ENCODE assay signal across 9 mouse cellular contexts in genomic region chr4:136893691-136894543, GRCm38 (mm10). TPM values are rescaled to one million over a fixed set of nuclear protein-coding genes. Genes with fewer than 3 reads are reported as not detected.
DNase-seq lines count a peak whose midpoint lies in the region; ATAC-seq and TF ChIP-seq lines count a peak whose summit lies in the region.
"Had no signal": no experiment of that assay in that cellular context is flagged by ENCODE, and none has a peak within 500 bp of the region (broad histone marks: within the 10 kb centered on the region; RNA-seq: fewer than 3 reads in every experiment).

No protein-coding gene starts in this region.

- no peak overlapping the region for H3K9ac ChIP-seq in liver, embryonic 14.5 days (replicated peaks)
- no peak overlapping the region for H3K9ac ChIP-seq in embryonic facial prominence, embryonic 14.5 days (ENCODE audit: low read depth, low read length)
- no peak overlapping the region for H3K9ac ChIP-seq in kidney, embryonic 14.5 days (ENCODE audit: low read depth, low read length)
- no peak overlapping the region for H3K9ac ChIP-seq in midbrain, embryonic 12.5 days (replicated peaks)
- H3K9ac ChIP-seq: limb, embryonic 15.5 days had no signal

- no peak overlapping the region for H3K4me3 ChIP-seq in liver, embryonic 14.5 days (ENCODE audit: insufficient read depth in 1 of 2, low read depth in 2 of 2, low read length in 2 of 2)
- H3K4me3 ChIP-seq in bone marrow macrophage, adult 2 months (ENCODE audit: insufficient read depth, low read length) = no peak overlapping the region
- H3K4me3 ChIP-seq in embryonic facial prominence, embryonic 14.5 days (ENCODE audit: low read depth, low read length) = no peak overlapping the region
- H3K4me3 ChIP-seq in kidney, embryonic 14.5 days (ENCODE audit: low read length) = no peak overlapping the region
- H3K4me3 ChIP-seq in midbrain, embryonic 12.5 days = no peak overlapping the region
- H3K4me3 ChIP-seq: limb, embryonic 15.5 days had no signal

- no peaks in the 10 kb centered on the region for H3K9me3 ChIP-seq in liver, embryonic 14.5 days (ENCODE audit: control insufficient read depth, low read length)
- no peaks in the 10 kb centered on the region for H3K9me3 ChIP-seq in embryonic facial prominence, embryonic 14.5 days (ENCODE audit: control insufficient read depth, low read length)
- no peaks in the 10 kb centered on the region for H3K9me3 ChIP-seq in kidney, embryonic 14.5 days (ENCODE audit: control insufficient read depth, low read length)
- H3K9me3 ChIP-seq in midbrain, embryonic 12.5 days = no peaks in the 10 kb centered on the region
- H3K9me3 ChIP-seq: limb, embryonic 15.5 days had no signal

- H3K4me1 ChIP-seq in liver, embryonic 14.5 days (replicated peaks; ENCODE audit: control insufficient read depth in 2 of 2, insufficient read depth in 2 of 2, low read length in 1 of 2) = no peaks in the 10 kb centered on the region
- H3K4me1 ChIP-seq in bone marrow macrophage, adult 2 months (ENCODE audit: control insufficient read depth, insufficient read depth, low read length) = peaks cover 66% of the 10 kb centered on the region
- no peaks in the 10 kb centered on the region for H3K4me1 ChIP-seq in embryonic facial prominence, embryonic 14.5 days (ENCODE audit: control insufficient read depth, insufficient read depth, low read length)
- H3K4me1 ChIP-seq in kidney, embryonic 14.5 days (ENCODE audit: control insufficient read depth, insufficient read depth, low read length) = no peaks in the 10 kb centered on the region
- H3K4me1 ChIP-seq in midbrain, embryonic 12.5 days = peaks cover 12% of the 10 kb centered on the region; the same call in 1 of the 2 replicates

- TF ChIP-seq EP300 in liver, embryonic 14.5 days (IDR thresholded peaks at IDR 0.05; ENCODE audit: low read depth) = no peak

- no peak for DNase-seq in liver, embryonic 14.5 days (ENCODE audit: low read depth in 3 of 3, low spot score in 3 of 3)
- no peak for DNase-seq in liver
- peak; percentile 53 for DNase-seq in embryonic facial prominence, embryonic 14.5 days (ENCODE audit: low spot score)
- DNase-seq in lung, postnatal 4 days = no peak

- peaks cover 4% of the 10 kb centered on the region; the same call in 1 of the 2 replicates for H3K27me3 ChIP-seq in liver, embryonic 14.5 days (ENCODE audit: control insufficient read depth, insufficient read depth, low read length)
- H3K27me3 ChIP-seq in embryonic facial prominence, embryonic 14.5 days (replicated peaks; ENCODE audit: control insufficient read depth, insufficient read depth, low read length) = peaks cover 31% of the 10 kb centered on the region
- peaks cover 25% of the 10 kb centered on the region for H3K27me3 ChIP-seq in kidney, embryonic 14.5 days (ENCODE audit: control insufficient read depth, insufficient read depth, low read length)
- peaks cover 81% of the 10 kb centered on the region for H3K27me3 ChIP-seq in midbrain, embryonic 12.5 days

- no peaks in the 10 kb centered on the region for H3K36me3 ChIP-seq in liver, embryonic 14.5 days (replicated peaks; ENCODE audit: control insufficient read depth, insufficient read depth, low read depth)
- H3K36me3 ChIP-seq in embryonic facial prominence, embryonic 14.5 days (ENCODE audit: control insufficient read depth, insufficient read depth, low read length) = no peaks in the 10 kb centered on the region
- no peaks in the 10 kb centered on the region for H3K36me3 ChIP-seq in kidney, embryonic 14.5 days (ENCODE audit: control insufficient read depth, insufficient read depth, low read length)
- no peaks in the 10 kb centered on the region for H3K36me3 ChIP-seq in midbrain, embryonic 12.5 days
- H3K36me3 ChIP-seq: limb, embryonic 15.5 days had no signal

- WGBS in liver, embryonic 14.5 days (ENCODE audit: insufficient replicate concordance) = 4% methylated on average over 9 of the region's 9 CpGs
- WGBS in embryonic facial prominence, embryonic 14.5 days = 9% methylated on average over 9 of the region's 9 CpGs
- 5% methylated on average over 9 of the region's 9 CpGs for WGBS in kidney, embryonic 14.5 days
- 6% methylated on average over 9 of the region's 9 CpGs for WGBS in midbrain, embryonic 12.5 days

- H3K4me2 ChIP-seq in liver, embryonic 14.5 days (ENCODE audit: low read depth) = no peak overlapping the region
- H3K4me2 ChIP-seq in embryonic facial prominence, embryonic 14.5 days (ENCODE audit: low read depth, low read length) = no peak overlapping the region
- no peak overlapping the region for H3K4me2 ChIP-seq in kidney, embryonic 14.5 days (replicated peaks; ENCODE audit: low read depth, low read length)
- no peak overlapping the region for H3K4me2 ChIP-seq in midbrain, embryonic 12.5 days (replicated peaks)
- H3K4me2 ChIP-seq: limb, embryonic 15.5 days had no signal

- no peak for TF ChIP-seq POLR2A in bone marrow macrophage, adult 2 months (IDR thresholded peaks at IDR 0.05; ENCODE audit: borderline replicate concordance, low read depth, low read length)

- peak; percentile 66 for TF ChIP-seq CTCF in liver, embryonic 14.5 days (IDR thresholded peaks at IDR 0.05; ENCODE audit: low read depth)
- TF ChIP-seq CTCF in bone marrow macrophage, adult 2 months (IDR thresholded peaks at IDR 0.05; ENCODE audit: low read depth, low read length) = peak; percentile 76

- H3K27ac ChIP-seq in liver, embryonic 14.5 days = no peak overlapping the region
- peak overlapping the region; percentile 76 for H3K27ac ChIP-seq in bone marrow macrophage, adult 2 months (ENCODE audit: insufficient read depth, low read depth, low read length)
- no peak overlapping the region for H3K27ac ChIP-seq in embryonic facial prominence, embryonic 14.5 days (replicated peaks; ENCODE audit: low read depth, low read length)
- H3K27ac ChIP-seq in kidney, embryonic 14.5 days (ENCODE audit: low read depth, low read length) = no peak overlapping the region
- no peak overlapping the region for H3K27ac ChIP-seq in midbrain, embryonic 12.5 days (replicated peaks)
- H3K27ac ChIP-seq: limb, embryonic 15.5 days had no signal

- no peak for ATAC-seq in liver, embryonic 14.5 days (ENCODE audit: insufficient read depth)
- peak; percentile 81; the same call in 1 of the 2 replicates for ATAC-seq in embryonic facial prominence, embryonic 14.5 days (ENCODE audit: low read depth)
- peak; percentile 50 for ATAC-seq in kidney, embryonic 14.5 days (ENCODE audit: low FRiP score, low TSS enrichment)
- ATAC-seq in midbrain, embryonic 12.5 days (ENCODE audit: low FRiP score, low read depth) = peak; percentile 56
- no peak for ATAC-seq in megakaryocyte-erythroid progenitor cell, adult 5-6 weeks (replicated peaks; ENCODE audit: low FRiP score, low TSS enrichment, poor library complexity, severe bottlenecking)

RNA-seq across cellular contexts. Expression of gene C1qc, which starts 1.1 kb away (rescaled TPM):
- polyA plus RNA-seq in liver, embryonic 14.5 days (2012; rRNA removed) = 34.1 and 37.4 TPM in 2 replicates
- 46.5 and 50.2 TPM in 2 replicates for polyA plus RNA-seq in liver, embryonic 14.5 days (2014; fragmentation: Nextera tagmentation; extraction: Ambion mirVana)
- 2,483 and 2,716 TPM in 2 replicates for polyA plus RNA-seq in bone marrow macrophage, adult 2 months (2012; ENCODE audit: insufficient read depth, insufficient read length, missing spikeins)
- 46.2 and 47.9 TPM in 2 replicates for polyA plus RNA-seq in embryonic facial prominence, embryonic 14.5 days (2014; fragmentation: Nextera tagmentation; extraction: Ambion mirVana)
- polyA plus RNA-seq in kidney, embryonic 14.5 days (2014; fragmentation: Nextera tagmentation; extraction: Ambion mirVana) = 16.9 and 21.3 TPM in 2 replicates
- polyA plus RNA-seq in midbrain, embryonic 12.5 days (2016; fragmentation: Nextera tagmentation; extraction: Ambion mirVana) = 17.3 and 23.9 TPM in 2 replicates
- not detected in 2 replicates for total RNA-seq in megakaryocyte-erythroid progenitor cell, adult 5-6 weeks (2014; fragmentation: Nextera tagmentation)
- total RNA-seq in megakaryocyte-erythroid progenitor cell, adult 5-6 weeks (2017) = 3.4 TPM in 1 of 2 replicates, not detected in the other

RNA-seq across cellular contexts. Expression of gene C1qa, which starts 4.7 kb away (rescaled TPM):
- polyA plus RNA-seq in liver, embryonic 14.5 days (2012; rRNA removed) = 23.8 and 26.4 TPM in 2 replicates
- polyA plus RNA-seq in liver, embryonic 14.5 days (2014; fragmentation: Nextera tagmentation; extraction: Ambion mirVana) = 40.9 and 41.0 TPM in 2 replicates
- polyA plus RNA-seq in bone marrow macrophage, adult 2 months (2012; ENCODE audit: insufficient read depth, insufficient read length, missing spikeins) = 1,983 and 2,039 TPM in 2 replicates
- 46.6 and 49.2 TPM in 2 replicates for polyA plus RNA-seq in embryonic facial prominence, embryonic 14.5 days (2014; fragmentation: Nextera tagmentation; extraction: Ambion mirVana)
- polyA plus RNA-seq in kidney, embryonic 14.5 days (2014; fragmentation: Nextera tagmentation; extraction: Ambion mirVana) = 16.8 and 17.4 TPM in 2 replicates
- 16.3 and 17.0 TPM in 2 replicates for polyA plus RNA-seq in midbrain, embryonic 12.5 days (2016; fragmentation: Nextera tagmentation; extraction: Ambion mirVana)
- 1.5 TPM in 1 of 2 replicates, not detected in the other for total RNA-seq in megakaryocyte-erythroid progenitor cell, adult 5-6 weeks (2014; fragmentation: Nextera tagmentation)
- not detected in 2 replicates for total RNA-seq in megakaryocyte-erythroid progenitor cell, adult 5-6 weeks (2017)

RNA-seq across cellular contexts. Expression of gene C1qb, which starts 7.9 kb away (rescaled TPM):
- polyA plus RNA-seq in liver, embryonic 14.5 days (2012; rRNA removed) = 57.9 and 67.0 TPM in 2 replicates
- 96.9 and 100 TPM in 2 replicates for polyA plus RNA-seq in liver, embryonic 14.5 days (2014; fragmentation: Nextera tagmentation; extraction: Ambion mirVana)
- polyA plus RNA-seq in bone marrow macrophage, adult 2 months (2012; ENCODE audit: insufficient read depth, insufficient read length, missing spikeins) = 3,592 and 3,777 TPM in 2 replicates
- polyA plus RNA-seq in embryonic facial prominence, embryonic 14.5 days (2014; fragmentation: Nextera tagmentation; extraction: Ambion mirVana) = 85.2 and 99.6 TPM in 2 replicates
- 37.1 and 38.8 TPM in 2 replicates for polyA plus RNA-seq in kidney, embryonic 14.5 days (2014; fragmentation: Nextera tagmentation; extraction: Ambion mirVana)
- 30.2 and 38.4 TPM in 2 replicates for polyA plus RNA-seq in midbrain, embryonic 12.5 days (2016; fragmentation: Nextera tagmentation; extraction: Ambion mirVana)
- not detected in 2 replicates for total RNA-seq in megakaryocyte-erythroid progenitor cell, adult 5-6 weeks (2014; fragmentation: Nextera tagmentation)
- not detected in 2 replicates for total RNA-seq in megakaryocyte-erythroid progenitor cell, adult 5-6 weeks (2017)

RNA-seq across cellular contexts. Expression of gene Ephb2, which starts 58.1 kb away (rescaled TPM):
- polyA plus RNA-seq in liver, embryonic 14.5 days (2012; rRNA removed) = 0.41 and 0.47 TPM in 2 replicates
- 0.11 and 0.17 TPM in 2 replicates for polyA plus RNA-seq in liver, embryonic 14.5 days (2014; fragmentation: Nextera tagmentation; extraction: Ambion mirVana)
- polyA plus RNA-seq in bone marrow macrophage, adult 2 months (2012; ENCODE audit: insufficient read depth, insufficient read length, missing spikeins) = not detected in 2 replicates
- polyA plus RNA-seq in embryonic facial prominence, embryonic 14.5 days (2014; fragmentation: Nextera tagmentation; extraction: Ambion mirVana) = 14.8 and 14.9 TPM in 2 replicates
- polyA plus RNA-seq in kidney, embryonic 14.5 days (2014; fragmentation: Nextera tagmentation; extraction: Ambion mirVana) = 6.4 and 9.1 TPM in 2 replicates
- 39.8 and 40.0 TPM in 2 replicates for polyA plus RNA-seq in midbrain, embryonic 12.5 days (2016; fragmentation: Nextera tagmentation; extraction: Ambion mirVana)
- not detected in 2 replicates for total RNA-seq in megakaryocyte-erythroid progenitor cell, adult 5-6 weeks (2014; fragmentation: Nextera tagmentation)
- total RNA-seq in megakaryocyte-erythroid progenitor cell, adult 5-6 weeks (2017) = 0.56 TPM in 1 of 2 replicates, not detected in the other

Comparison
In these comparisons a context has a peak if more than half of its experiments do, and no peak if none do; other contexts are left out.
1. ATAC-seq: peak in embryonic facial prominence, embryonic 14.5 days (single experiment), kidney, embryonic 14.5 days (single experiment) and midbrain, embryonic 12.5 days (single experiment); none in liver, embryonic 14.5 days (single experiment) and megakaryocyte-erythroid progenitor cell, adult 5-6 weeks (single experiment).
2. RNA of gene C1qc, which starts 1.1 kb away (polyA plus RNA-seq): 2,483 to 2,716 TPM in bone marrow macrophage, adult 2 months; 46.2 to 47.9 TPM in embryonic facial prominence, embryonic 14.5 days, 34.1 to 50.2 TPM in liver, embryonic 14.5 days, 17.3 to 23.9 TPM in midbrain, embryonic 12.5 days and 16.9 to 21.3 TPM in kidney, embryonic 14.5 days; every median in the first group is over 10 times any median in the second.
3. RNA of gene C1qa, which starts 4.7 kb away (polyA plus RNA-seq): 1,983 to 2,039 TPM in bone marrow macrophage, adult 2 months; 46.6 to 49.2 TPM in embryonic facial prominence, embryonic 14.5 days, 23.8 to 41.0 TPM in liver, embryonic 14.5 days, 16.8 to 17.4 TPM in kidney, embryonic 14.5 days and 16.3 to 17.0 TPM in midbrain, embryonic 12.5 days; every median in the first group is over 10 times any median in the second.
4. RNA of gene C1qb, which starts 7.9 kb away (polyA plus RNA-seq): 3,592 to 3,777 TPM in bone marrow macrophage, adult 2 months; 57.9 to 100 TPM in liver, embryonic 14.5 days, 85.2 to 99.6 TPM in embryonic facial prominence, embryonic 14.5 days, 37.1 to 38.8 TPM in kidney, embryonic 14.5 days and 30.2 to 38.4 TPM in midbrain, embryonic 12.5 days; every median in the first group is over 10 times any median in the second.